Mouse (Mus musculus): ENCODE data around the gene Olfr1449. TPM values are rescaled to one million over a fixed set of nuclear protein-coding genes. Genes with fewer than 3 reads are reported as not detected.

Gene Olfr1449
- not detected in 2 replicates for polyA plus RNA-seq (2012; rRNA removed)

DNA sequence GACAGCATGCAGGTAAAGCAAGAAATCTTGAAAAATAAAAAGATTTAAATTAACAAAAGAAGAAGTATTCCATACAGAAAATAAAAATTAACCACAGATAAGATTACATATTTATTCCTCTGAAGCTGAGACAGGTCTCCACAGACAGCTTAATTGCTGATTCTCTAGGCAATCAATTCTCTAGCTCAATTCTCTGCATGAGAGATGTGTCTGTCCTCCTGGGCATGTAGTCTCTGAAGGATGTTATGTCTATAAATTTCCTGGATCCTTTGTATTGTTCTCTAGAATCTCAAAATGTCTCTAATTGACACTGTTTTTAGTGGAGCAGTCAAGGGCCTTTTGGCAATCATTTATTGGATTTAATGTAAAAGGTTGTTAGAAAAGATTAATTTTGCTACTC is at the start of gene Olfr1449:
TSS of gene Olfr1449 (plus strand) at position 301 of the 400 bp plus-strand sequence.

DNA sequence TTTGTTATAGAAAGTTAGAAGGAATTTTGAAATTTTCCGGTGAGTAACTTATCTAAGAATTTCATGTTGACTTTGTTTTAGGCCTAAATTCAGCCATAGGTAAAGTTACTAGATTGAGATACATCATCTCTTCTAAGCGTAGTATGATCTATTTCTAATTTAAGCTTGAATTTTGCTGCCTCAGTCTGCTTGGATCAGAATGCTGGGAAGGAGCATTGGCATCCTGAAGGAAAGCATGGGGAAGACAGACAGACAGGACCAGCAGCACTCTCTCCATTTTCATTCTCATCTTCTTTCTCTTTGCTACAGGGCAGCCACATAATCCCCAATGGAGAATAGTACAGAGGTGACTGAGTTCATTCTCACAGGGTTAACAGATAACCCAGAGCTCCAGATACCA is 47.1 kb upstream of the Olfr1449 start, which contains the start of gene Olfr1445:
TSS of gene Olfr1445 (plus strand) at position 301 of the 400 bp plus-strand sequence.

DNA sequence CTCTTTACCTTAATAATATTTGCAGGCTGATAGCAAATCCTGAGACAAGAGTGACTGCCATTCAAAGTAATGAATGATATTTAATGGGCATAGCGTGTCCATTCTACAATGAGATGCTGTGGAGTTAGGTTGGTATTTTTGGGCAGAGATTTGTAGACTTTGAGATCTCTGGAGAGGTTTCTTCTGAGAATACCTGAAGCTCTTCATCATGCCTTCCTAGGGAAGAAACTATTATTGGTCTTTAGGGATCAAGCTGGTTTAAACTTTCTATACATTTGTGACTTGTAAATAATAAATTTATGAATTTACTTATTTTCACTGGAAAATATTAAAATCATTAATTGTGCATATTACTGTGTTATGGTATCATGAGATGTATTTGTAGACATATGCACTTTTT is 37.2 kb upstream of the Olfr1449 start, which contains the start of gene Olfr1446:
TSS of gene Olfr1446 (minus strand) at position 101 of the 400 bp plus-strand sequence.

DNA sequence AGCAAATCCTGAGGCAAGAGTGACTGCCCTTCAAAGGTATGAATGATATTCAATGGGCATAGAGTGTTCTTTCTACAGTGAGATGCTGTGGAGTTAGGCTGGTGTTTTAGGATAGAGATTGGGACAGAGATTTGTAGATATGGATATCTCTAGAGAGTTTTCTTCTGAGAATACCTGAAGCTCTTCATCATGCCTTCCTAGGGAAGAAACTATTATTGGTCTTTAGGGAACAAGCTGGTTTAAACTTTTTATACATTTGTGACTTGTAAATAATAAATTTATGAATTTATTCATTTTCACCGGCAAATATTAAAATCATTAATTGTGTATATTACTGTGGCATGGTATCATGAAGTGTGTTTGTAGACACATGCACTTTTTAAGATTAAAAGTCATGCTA is 27.0 kb upstream of the Olfr1449 start, which contains the start of gene Olfr1447:
TSS of gene Olfr1447 (minus strand) at position 101 of the 400 bp plus-strand sequence.

DNA sequence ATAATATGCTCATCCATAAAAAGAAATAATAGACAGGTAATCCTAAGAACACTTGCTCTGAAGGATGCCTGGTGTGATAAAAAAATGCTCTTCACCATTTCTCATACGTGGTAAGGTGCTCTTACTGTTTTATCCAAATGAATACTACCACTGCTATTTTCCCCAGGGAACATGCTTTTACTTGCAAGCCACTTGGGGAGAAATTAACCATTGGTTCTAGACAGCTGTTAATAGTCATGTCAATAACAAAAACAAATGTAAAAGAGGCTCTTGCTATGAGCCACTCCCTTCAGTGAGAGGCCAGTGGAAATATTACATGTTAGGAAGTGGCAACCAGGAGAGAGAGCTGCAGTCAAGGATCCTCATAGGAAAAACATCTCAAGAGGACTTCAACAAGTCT is 6.3 kb upstream of the Olfr1449 start, which contains the start of gene Olfr1448:
TSS of gene Olfr1448 (minus strand) at position 101 of the 400 bp plus-strand sequence.

DNA sequence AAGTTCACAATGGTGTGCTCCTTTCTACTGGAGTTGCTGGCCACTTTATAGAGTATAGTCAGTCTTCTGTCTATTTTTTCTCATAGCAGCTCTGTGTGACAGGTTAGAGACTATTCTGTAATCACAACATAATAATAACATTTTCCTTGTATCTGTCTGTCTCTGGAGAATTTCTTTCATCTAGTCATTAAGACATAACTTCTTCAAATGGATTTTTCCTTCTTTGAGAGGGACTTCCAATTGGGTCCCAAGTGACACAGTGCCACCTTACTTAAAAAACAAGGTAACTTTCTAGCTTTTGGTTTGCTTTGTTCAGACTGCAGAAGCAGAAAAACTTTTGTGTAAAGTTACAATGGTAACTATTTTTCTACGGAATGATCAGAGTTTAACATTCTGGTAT is 19.3 kb downstream of the Olfr1449 start, which contains the start of gene Olfr1450:
TSS of gene Olfr1450 (plus strand) at position 301 of the 400 bp plus-strand sequence.

Other genes with a start within 250 kb of the Olfr1449 start
- 24.3 and 29.5 TPM in 2 replicates for gene Keg1, start 235.1 kb upstream of the Olfr1449 start, polyA plus RNA-seq (2012; rRNA removed)
- 0.88 and 1.2 TPM in 2 replicates for gene Cntf, start 165.2 kb upstream of the Olfr1449 start, polyA plus RNA-seq (2012; rRNA removed)
- 11.9 and 12.3 TPM in 2 replicates for gene Zfp91, start 134.7 kb upstream of the Olfr1449 start, polyA plus RNA-seq (2012; rRNA removed)
- gene Lpxn, start 134.6 kb upstream of the Olfr1449 start, polyA plus RNA-seq (2012; rRNA removed): 2.4 and 3.2 TPM in 2 replicates
- gene Gm5244, start 84.2 kb upstream of the Olfr1449 start, polyA plus RNA-seq (2012; rRNA removed): not detected in 2 replicates
- 0.02 TPM in 1 of 2 replicates, not detected in the other for gene Olfr1444, start 73.6 kb upstream of the Olfr1449 start, polyA plus RNA-seq (2012; rRNA removed)
- not detected in 2 replicates for gene Olfr1445, start 47.0 kb upstream of the Olfr1449 start, polyA plus RNA-seq (2012; rRNA removed)
- not detected in 2 replicates for gene Olfr1446, start 37.3 kb upstream of the Olfr1449 start, polyA plus RNA-seq (2012; rRNA removed)
- gene Olfr1447, start 27.1 kb upstream of the Olfr1449 start, polyA plus RNA-seq (2012; rRNA removed): not detected in 2 replicates
- gene Olfr1448, start 6.4 kb upstream of the Olfr1449 start, polyA plus RNA-seq (2012; rRNA removed): not detected in 2 replicates
- not detected in 2 replicates for gene Olfr1450, start 19.4 kb downstream of the Olfr1449 start, polyA plus RNA-seq (2012; rRNA removed)
- not detected in 2 replicates for gene Olfr1451, start 64.2 kb downstream of the Olfr1449 start, polyA plus RNA-seq (2012; rRNA removed)
- gene Olfr1453, start 97.5 kb downstream of the Olfr1449 start, polyA plus RNA-seq (2012; rRNA removed): not detected in 2 replicates
- gene Olfr1454, start 129.8 kb downstream of the Olfr1449 start, polyA plus RNA-seq (2012; rRNA removed): not detected in 2 replicates
- gene Olfr1457, start 167.1 kb downstream of the Olfr1449 start, polyA plus RNA-seq (2012; rRNA removed): not detected in 2 replicates
- gene Olfr1458, start 175.9 kb downstream of the Olfr1449 start, polyA plus RNA-seq (2012; rRNA removed): not detected in 2 replicates
- not detected in 2 replicates for gene Olfr1459, start 218.7 kb downstream of the Olfr1449 start, polyA plus RNA-seq (2012; rRNA removed)
- gene Olfr1461, start 232.2 kb downstream of the Olfr1449 start, polyA plus RNA-seq (2012; rRNA removed): not detected in 2 replicates